Mouse (Mus musculus) heart, postnatal 14 days (tissue): ENCODE data around the gene Micu1. TPM values are rescaled to one million over a fixed set of nuclear protein-coding genes. Genes with fewer than 3 reads are reported as not detected.
A peak's percentile ranks its signal among the peaks of the same experiment; 100 is the strongest.

Source experiments
- DNase-seq, 2 experiments: peaks; one replicate each; pipeline ENCODE4 v3.0.0; 2021 to 2022
- intact Hi-C: fragments of 180-260 bp; cut with DNase I; formaldehyde crosslinking; loops from one replicate; pipeline ENCODE4 v1.15.1; 2025
- total RNA-seq, 2 experiments: library from RNA; stranded (reverse); gene quantifications; 2 replicates each; pipeline ENCODE4 v1.2.3; 2021

Gene Micu1
- total RNA-seq, 2 experiments from 2014 or later, result 21.9 to 25.3 TPM

DNA sequence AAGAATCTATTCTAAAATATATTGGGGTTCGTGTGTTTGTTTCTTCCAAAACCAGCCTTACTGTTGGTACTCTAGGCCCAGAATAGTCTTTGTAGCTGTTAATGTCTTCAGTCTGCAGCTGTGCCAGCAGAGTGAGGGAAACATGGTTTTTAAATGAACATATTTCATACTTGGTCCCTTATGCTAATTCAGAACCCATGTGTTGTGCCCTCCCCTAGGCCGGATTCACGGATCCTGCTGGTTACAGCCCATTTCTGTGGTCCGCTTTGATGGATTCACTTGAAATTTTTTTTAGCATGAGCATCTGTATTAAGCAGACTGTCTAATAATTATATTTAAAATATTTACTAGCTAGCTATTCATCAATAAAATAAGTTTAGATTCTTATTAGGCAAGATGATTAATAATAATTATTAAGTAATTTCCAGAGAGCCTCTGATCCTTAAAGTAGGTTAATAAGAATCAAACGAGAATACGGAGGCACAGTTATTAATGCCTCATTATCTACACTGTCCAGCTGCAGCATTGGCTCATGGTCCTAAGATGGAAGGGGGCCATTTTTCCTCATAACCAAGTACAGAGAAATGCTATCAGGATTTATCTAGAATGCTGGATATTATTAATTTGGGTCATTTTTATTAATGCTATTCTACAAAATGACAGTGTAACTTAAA, 69.2 kb downstream of the Micu1 start:
- intact Hi-C loops, result no loop called here
- DNase-seq, result peak in 1 of 2 experiments; percentile 14

DNA sequence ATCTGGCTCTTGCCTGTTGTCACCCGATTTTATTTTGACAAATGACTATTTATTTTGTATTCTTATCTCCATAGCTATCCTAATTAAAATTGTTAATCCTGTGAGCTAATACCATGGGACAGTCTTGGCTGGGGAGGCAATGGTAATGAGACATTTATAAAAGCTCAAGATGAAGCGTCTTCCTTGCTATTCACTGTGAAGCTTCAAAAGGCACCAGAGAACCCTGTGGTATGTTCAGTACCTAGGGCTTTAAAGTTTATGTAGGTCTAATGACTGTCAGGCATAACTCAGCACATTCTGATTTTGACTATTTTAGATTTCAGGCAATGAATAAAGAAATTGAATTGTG, 69.7 kb downstream of the Micu1 start:
- intact Hi-C loops, result no loop called here
- no peak for DNase-seq

DNA sequence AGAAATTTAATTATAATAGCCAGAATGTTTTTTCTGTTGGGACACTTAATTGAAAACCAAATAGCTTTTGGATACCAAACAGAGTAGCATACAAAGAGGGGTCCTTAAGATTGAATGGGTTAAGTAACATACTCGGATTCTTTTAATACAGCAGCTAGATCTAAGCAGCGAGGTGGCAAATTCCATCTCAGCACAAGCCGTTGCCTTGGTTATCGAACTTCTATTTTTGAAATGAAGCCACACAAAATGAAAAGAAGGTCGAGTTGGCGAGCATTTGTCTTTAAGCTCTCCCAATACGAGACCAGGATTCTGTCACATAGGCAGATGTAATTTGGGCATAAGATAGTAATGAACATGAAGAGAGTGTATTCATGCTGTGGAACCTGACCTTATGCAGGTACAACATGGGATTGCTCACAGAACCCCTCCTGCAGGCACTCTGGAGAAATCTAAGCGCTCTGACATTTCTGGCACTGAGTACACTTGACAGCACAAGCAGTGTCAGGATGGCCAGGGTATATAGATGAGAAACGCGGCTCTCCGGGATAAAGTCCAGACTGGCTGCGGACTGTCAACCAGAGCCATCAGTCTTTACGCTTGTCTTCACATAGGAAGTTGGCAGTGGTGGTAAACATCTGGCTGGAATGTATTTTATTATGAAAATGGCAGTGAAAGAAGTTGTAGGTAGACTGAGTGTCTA, 71.3 kb downstream of the Micu1 start:
- intact Hi-C loops, result no loop called here
- DNase-seq, result no peak

DNA sequence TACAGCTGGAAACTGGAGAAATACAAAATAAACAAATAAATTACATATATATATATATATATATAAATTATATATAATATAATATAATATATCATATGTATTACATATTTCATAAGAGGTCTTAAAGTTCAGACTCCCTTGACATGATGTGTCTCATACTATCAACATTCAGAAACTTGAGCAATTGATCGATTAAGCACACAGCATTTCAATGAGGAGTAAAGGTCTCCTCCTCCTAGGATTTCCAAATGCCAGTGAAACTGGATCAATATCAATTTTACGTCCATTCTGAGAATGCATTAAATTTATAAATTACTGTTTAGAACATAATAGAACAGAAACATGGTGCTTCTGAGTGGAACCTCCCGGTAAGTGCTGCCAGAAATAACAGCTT, 71.9 kb downstream of the Micu1 start:
- DNase-seq, result no peak
- intact Hi-C loops, result no loop called here

DNA sequence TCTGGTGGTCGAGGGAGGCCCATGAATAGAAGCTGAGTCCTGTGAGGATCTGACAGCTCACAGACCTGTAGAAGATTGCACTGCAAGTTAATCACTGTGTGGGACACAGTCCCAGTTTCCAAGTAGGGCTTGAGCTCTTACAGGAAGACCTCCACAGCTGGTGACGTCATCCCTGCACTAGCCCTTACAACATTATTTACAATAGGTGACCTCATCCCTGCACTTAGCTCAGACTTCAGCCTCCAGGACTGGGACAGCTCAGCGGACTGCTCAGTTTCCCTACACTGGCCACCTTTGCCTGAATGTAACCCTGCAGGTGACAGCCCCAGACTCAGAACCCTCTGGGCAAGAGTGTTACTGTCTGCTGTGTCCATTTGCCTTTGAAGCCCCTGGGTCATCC, 75.0 kb downstream of the Micu1 start:
- DNase-seq, result no peak
- intact Hi-C loops, result no loop called here

DNA sequence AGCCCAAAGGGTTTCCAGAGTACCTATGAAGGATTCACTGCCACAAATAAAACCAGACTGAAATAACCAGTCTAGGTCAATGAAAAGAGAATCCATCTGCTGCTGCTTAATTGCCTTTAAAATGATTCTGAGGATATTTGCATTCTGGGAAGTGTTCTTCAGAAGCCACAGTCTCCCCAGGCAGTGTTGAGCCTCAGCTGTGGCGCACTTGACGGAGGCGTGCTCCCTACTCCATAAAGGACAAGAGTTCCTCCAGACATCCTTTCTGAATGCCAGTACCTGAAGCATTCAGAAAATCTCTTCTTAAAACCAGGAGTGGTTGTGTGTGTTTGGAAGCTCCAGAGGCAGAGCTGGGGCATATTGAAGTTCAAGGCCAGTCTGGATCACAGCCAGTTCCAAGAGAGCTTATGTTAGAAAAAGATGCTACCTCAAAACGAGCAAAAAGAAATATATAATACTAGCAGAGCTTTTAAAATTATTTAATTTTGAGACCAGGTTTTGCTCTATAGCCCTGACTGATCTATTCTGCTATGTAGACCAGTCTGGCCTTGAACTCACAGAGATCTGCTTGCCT, 75.9 kb downstream of the Micu1 start:
- DNase-seq, result no peak
- intact Hi-C loops, result no loop called here

DNA sequence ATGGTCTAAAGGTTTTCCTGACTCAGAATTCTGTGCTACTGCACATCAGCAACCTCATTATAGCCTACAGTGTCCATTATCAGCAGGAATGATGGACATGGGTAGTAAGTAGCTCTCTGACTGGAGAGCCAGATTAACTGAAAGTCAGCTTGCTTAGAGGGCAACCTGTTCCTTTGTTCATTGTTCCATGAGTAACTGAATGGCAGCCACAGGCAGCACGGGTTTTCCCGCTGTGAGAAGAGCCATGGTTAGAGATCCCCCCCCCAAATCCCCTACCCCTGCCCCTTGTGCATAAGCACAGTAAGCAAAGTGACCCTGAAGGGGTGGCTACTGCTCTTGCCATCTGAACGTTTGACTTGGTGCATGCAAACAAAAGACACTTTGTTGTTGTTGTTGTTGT, 78.4 kb downstream of the Micu1 start:
- intact Hi-C loops, result no loop called here
- DNase-seq, result no peak

DNA sequence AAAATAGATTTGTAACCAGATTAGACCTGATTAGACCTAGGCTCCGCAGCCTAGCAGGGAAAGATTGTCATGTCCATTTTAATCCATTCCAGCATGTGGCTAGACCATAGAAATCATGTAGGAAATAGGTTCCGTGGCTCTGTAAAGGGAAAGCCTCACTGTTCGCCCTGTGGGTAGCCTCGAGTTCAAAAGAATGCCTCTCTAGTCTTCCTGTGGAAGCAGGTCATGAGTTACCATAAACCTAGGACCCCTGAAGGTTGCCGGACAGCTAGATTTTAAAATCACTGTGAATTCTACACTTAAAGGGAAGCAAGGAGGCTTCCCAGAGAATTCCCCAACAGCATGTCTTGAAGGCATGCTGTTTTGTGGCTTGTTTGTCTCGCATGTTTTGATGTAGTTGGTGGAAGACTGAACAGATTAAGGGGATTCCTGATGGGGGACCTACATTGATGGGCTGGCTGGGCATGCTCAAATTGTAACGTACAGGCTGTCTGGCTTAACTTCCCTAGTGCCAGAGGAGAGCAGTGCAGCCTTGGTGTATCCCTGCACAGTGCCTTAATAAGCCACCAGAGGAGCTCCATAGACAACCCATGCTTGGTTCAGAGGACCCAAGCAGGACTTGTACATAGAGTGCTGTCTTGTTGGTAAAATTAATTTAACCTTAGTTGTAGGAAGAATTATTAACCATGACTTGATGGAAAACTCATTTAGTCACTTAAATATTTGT, 79.1 kb downstream of the Micu1 start:
- intact Hi-C loops, result no loop called here
- no peak for DNase-seq

DNA sequence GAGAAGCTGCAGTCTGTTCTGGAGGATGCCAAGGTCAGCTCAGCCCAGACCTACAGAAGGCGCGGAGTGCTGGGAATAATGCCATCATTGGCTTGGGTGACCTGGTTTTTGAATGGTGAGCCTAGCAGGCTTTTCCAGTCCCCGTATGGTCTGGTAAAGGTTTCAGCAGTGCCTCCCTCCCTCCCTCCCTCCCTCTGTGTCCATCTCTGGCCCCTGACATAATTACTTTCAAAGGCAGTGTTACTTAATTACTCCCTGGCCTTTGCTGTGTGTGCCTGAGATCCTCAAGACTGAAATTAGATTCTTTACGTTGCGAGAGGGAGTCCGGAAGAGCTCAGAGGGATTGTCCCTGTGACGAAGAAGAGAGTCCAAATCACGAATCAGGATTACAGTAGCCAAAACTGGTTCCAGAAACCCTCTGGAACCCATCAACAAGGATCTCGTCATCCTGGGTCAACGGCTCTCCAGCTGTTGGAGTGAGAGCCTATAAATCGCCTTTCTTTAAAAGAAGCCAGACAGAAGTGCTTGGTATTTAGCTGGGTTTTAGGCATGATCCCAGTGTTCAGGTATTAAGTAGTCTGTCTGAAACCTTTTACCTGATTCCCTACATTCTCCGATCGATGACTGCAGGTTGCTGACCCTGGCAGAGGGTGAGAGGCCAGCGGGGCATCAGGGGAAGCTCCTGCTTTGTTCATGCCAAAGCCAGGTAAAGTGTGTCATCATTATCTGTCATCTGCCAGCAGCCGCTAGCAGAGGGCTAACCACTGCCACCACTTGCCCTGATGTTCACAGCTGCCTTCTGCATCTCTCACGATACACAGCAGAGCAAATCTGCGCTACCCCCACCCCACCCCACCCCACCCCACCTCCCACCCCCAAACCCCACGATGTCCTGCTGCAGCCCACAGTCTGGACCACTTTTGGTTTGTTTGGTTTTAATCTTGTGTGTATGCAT, 82.7 kb downstream of the Micu1 start:
- intact Hi-C loops, result no loop called here
- DNase-seq, result peak in 1 of 2 experiments; percentile 36

DNA sequence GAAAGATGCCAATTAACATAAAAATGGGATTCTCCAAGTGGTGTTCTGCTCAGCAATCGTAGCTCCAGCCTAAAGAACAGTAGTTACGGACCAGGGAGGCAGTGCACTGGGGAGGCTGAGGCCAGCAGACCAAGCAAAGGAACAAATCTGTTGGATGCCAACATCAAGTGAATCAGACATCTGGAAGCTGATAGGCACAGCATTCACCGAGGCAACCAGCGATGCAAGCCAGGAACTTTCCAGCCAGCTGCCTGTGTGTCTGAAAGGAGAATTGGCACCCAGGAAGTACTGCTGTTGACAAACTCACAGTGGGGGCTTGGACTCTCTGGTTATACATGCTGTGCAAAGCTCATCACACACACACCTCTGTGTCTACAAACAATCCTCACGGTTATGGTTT, 84.0 kb downstream of the Micu1 start:
- intact Hi-C loops, result no loop called here
- peak in 1 of 2 experiments; percentile 18 for DNase-seq

DNA sequence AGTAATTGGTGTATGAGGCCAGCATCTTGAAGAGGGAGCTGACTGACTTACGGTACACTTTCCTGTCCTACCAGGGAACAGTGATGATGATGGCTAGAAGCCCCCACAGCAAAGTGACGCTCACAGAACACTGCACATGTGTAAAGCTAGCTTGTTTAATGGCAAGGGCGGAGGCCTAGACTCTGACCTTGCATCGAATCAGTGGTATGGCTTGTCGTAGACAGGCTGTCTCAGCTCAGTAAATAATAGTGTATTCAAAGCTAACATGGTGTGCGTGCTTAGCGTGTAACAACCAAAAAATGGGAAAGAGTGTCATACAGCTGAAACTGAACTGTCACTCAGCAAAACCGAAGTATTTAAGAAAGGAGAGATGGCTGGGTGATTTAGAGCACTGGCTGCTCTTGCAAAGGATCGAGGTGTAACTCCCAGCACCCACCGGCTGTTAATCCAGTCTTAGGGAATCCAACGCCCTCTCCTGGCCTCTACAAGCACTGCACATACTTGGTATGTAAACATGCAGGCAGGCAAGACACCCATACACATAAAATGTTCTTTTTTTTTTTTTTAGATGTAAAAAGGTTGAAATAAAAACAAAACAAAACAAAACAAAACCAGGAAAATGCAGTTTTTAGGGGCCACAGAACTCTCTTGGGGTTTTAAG, 85.0 kb downstream of the Micu1 start:
- intact Hi-C loops, result no loop called here
- no peak for DNase-seq

DNA sequence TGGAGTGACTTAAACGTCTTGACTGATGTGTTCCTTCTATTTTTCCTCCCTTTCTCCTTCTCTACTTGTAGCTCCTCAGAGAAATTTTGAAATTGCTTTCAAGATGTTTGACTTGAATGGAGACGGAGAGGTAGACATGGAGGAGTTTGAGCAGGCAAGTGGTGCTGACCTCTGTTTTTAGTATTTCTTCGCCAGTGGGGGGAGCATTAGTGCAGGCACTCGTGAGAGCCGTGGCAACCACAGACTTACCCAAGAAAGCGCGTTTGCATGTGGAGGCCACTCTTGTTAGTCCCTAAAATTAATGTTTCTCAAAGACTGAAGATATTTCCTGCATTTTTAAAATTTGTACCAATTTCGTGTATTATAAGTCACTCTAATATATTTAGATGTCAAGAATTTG, 85.6 kb downstream of the Micu1 start:
- no peak for DNase-seq
- intact Hi-C loops, result no loop called here

DNA sequence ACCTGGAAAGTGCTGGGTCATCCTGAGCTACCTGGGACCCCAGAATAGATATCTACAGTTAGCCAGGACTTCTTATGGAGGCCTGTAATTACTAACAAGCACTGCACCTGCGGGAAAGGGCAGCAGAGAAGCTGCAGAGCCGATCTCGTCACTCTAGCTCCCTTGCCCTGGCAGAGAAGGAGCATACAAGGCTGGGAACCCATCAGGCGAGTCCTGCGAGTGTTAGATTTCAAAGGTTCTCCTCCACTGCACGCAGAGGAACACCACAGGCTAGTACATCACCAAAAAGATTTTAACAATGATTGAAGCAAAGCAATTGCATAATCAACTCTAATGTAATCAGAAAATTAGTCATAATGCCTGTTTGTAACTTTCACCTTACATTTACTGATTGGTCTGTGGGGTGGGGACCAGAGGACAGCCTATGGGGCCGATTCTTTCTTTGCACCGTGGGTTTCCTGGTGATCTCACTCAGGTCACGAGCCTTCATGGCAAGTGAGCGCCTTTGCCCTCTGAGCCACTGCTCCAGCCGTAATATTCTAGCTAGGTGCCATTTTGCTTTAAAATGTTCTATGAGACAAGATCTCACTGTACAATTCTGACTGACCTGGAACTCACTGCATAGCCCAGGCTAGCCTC, 88.1 kb downstream of the Micu1 start:
- intact Hi-C loops, result no loop called here
- no peak for DNase-seq

DNA sequence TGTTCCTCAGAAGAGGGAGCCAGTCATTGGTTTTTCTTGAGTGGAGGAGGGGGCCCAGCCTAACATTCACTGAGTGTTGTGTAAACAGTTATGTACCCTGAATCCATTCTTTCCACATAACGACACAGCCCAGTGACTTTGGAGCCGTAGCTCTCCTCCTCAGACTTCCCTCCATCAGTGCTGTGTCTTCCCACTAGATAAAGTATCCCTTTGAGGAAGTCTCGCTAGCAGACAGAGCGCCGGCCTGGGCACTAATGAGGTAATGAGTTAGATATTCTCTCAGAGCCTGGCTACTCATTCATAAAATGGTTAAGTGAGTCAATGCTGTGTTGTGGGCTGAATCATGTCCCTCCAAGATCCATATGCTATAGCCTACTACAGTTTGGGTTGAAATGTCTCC, 89.6 kb downstream of the Micu1 start:
- intact Hi-C loops, result no loop called here
- no peak for DNase-seq

DNA sequence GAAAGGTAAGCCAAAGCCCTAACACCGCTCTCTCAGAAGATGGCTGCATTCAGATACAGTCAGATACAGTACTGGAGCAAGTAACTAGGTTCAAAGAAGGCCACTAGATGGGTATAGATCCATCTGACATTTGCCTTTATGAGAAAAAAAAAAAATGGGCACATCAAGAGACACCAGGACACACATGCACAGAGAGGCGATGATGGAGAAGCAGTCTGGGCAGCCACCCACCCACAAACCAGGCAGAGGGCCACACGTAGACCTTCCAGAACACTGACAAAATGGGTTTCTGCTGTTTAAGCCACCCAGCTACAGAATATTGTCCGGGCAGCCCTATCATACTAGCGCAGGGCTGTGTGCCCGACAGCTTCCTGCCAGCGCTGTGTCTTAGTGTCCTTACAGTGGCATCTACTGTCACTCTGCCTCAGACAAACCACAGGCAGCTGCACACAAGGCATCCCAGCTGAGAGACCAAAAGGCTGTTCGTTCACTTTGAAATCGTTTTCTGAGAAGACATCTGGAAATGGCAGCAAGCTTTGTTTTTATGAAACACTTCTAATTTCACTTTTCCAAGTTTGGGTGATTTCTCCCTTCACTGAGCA, 90.4 kb downstream of the Micu1 start:
- DNase-seq, result no peak
- intact Hi-C loops, result no loop called here

DNA sequence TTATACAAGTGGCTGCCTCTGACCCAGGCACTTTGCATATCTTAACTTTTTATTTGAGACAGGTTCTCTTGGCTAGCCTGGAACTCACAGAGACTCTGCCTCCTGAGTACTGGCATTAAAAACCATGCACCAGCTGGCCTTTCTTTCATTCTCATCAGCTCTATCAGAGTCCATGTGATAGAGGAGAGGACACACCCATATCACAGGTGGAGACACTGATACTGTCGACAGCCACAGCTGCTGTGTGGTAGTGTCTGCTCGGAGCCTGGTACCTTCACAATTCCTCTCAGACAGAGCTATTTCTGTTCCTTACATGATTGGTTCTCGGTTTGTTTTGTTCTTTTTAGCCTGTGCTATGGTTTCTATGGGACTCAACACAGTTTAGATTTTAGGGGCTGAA, 91.2 kb downstream of the Micu1 start:
- intact Hi-C loops, result no loop called here
- no peak for DNase-seq

DNA sequence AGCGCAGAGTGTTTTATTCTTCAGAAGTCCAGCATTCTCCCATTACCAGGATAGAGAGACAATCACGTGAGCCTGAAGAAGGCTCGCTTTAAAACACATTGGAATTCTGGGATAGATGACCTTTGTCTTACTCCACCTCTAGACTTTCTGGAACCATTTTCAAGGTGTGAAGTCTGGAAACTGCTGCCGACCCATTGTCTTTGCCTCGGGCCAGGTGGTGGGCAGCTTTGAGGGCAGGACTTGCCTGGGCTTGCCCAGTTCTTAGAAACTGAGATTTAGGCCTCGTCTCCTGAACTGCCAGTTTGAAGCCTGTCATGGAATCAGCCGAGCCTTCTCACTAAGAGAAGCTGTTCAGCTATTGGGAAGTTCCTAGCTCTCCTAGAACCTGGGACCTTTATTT, 92.8 kb downstream of the Micu1 start:
- no peak for DNase-seq
- intact Hi-C loops, result no loop called here

DNA sequence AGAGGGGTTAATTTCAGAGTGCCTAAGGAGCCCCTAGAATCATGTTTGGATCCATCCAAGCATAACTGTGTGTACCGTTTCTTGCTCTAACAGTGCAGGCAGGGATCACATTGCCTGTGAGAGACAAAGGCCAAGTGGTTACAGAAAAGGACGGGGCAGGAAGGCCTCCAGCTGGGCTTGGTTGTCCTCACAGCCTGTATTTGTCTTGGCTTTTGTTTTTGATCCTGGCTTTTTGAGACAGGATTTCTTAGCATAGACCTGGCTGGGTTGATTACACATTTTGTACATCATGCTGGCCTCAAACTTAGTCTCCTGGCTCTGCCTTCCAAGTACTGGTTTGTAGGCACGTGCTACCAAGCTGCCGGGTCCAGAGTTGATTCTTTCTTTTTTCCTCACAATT, 93.6 kb downstream of the Micu1 start:
- intact Hi-C loops, result no loop called here
- DNase-seq, result no peak

DNA sequence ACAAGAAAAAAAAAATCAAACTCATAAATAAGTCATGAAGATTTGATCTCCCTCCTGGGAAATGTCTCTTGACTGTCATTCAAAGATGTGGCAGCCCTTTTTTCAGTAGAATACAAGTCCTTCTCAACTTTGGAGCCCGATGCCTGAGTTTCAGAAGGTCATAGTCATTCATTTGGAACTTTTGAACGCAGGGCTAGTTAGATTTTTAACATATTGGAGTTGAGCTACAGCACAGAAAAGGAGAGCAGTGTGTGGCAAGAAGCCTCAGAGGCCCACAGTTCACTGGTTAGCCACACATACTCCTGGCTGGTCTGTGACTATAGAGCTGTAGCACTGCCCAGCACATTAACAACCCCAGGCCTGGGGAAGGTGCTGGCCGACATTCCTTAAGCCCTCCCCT, 96.1 kb downstream of the Micu1 start:
- intact Hi-C loops, result no loop called here

More for the DNA sequence above, 96.1 kb downstream of the Micu1 start:
- no peak for DNase-seq
